9 mouse cellular contexts compared by ENCODE assay signal in genomic region chr2:107945837-107946451, GRCm38 (mm10).
DNase-seq lines count a peak whose midpoint lies in the region; TF ChIP-seq lines count a peak whose summit lies in the region.
"Had no signal": no experiment of that assay in that cellular context is flagged by ENCODE, and none has a peak within 500 bp of the region (broad histone marks: within the 10 kb centered on the region; RNA-seq: fewer than 3 reads in every experiment).

No protein-coding gene starts in this region.

- no peak overlapping the region for H3K27ac ChIP-seq in embryonic facial prominence, embryonic 10.5 days (replicated peaks)
- no peak overlapping the region for H3K27ac ChIP-seq in thymus, adult 2 months (ENCODE audit: control insufficient read depth, insufficient read depth, low read length)
- H3K27ac ChIP-seq: liver, embryonic 13.5 days had no signal

- no peaks in the 10 kb centered on the region for H3K9me3 ChIP-seq in embryonic facial prominence, embryonic 10.5 days
- H3K9me3 ChIP-seq: liver, embryonic 13.5 days had no signal

- peak; percentile 18 to 25 for DNase-seq in heart, postnatal 10 days
- DNase-seq in heart, adult 8-10 months (ENCODE audit: low spot score) = no peak
- peak; percentile 45 for DNase-seq in testis, postnatal 10 days (ENCODE audit: low spot score)
- no peak for DNase-seq in testis, postnatal 14 days (ENCODE audit: low spot score)
- DNase-seq in embryonic facial prominence, embryonic 10.5 days (ENCODE audit: low spot score) = peak; percentile 39
- peak; percentile 49 for DNase-seq in mesoderm, embryonic 11.5 days (ENCODE audit: low read depth, low spot score)
- no peak for DNase-seq in thymus, adult 2 months
- DNase-seq in gastrocnemius, postnatal 36 days = no peak
- DNase-seq: liver, embryonic 13.5 days had no signal

- TF ChIP-seq CTCF in thymus, adult 2 months (IDR thresholded peaks at IDR 0.05; ENCODE audit: borderline replicate concordance, control insufficient read depth, extremely low read depth, insufficient read depth, low read length, poor library complexity) = no peak

- H3K4me3 ChIP-seq in embryonic facial prominence, embryonic 10.5 days = no peak overlapping the region
- H3K4me3 ChIP-seq in thymus, adult 2 months (ENCODE audit: control insufficient read depth, insufficient read depth, low read length) = no peak overlapping the region
- H3K4me3 ChIP-seq: liver, embryonic 13.5 days had no signal

- intact Hi-C loops in heart, postnatal 10 days (cut with DNase I) = no loop called here
- intact Hi-C loops in gastrocnemius, postnatal 36 days (cut with DNase I) = no loop called here

- H3K4me1 ChIP-seq in embryonic facial prominence, embryonic 10.5 days = no peaks in the 10 kb centered on the region
- H3K4me1 ChIP-seq in thymus, adult 2 months (replicated peaks; ENCODE audit: control insufficient read depth, insufficient read depth, low read length) = no peaks in the 10 kb centered on the region
- H3K4me1 ChIP-seq: liver, embryonic 13.5 days had no signal

- TF ChIP-seq POLR2A in thymus, adult 2 months (IDR thresholded peaks at IDR 0.05; ENCODE audit: control insufficient read depth, extremely low read depth, insufficient read depth, low read length, poor library complexity) = no peak

- WGBS in embryonic facial prominence, embryonic 10.5 days = 12% methylated on average over 3 of the region's 3 CpGs
- WGBS in thymus, adult 2 months = 43% methylated on average over 3 of the region's 3 CpGs

- H3K27me3 ChIP-seq in embryonic facial prominence, embryonic 10.5 days (replicated peaks; ENCODE audit: low read depth, poor library complexity, severe bottlenecking) = no peaks in the 10 kb centered on the region
- no peaks in the 10 kb centered on the region for H3K27me3 ChIP-seq in thymus, adult 2 months (ENCODE audit: control insufficient read depth, insufficient read depth, low read length)
- H3K27me3 ChIP-seq: liver, embryonic 13.5 days had no signal

- no peaks in the 10 kb centered on the region for H3K36me3 ChIP-seq in embryonic facial prominence, embryonic 10.5 days (replicated peaks)
- H3K36me3 ChIP-seq in thymus, adult 2 months (ENCODE audit: control insufficient read depth, insufficient read depth, low read length) = no peaks in the 10 kb centered on the region
- H3K36me3 ChIP-seq: liver, embryonic 13.5 days had no signal

Comparison
In these comparisons a context has a peak if more than half of its experiments do, and no peak if none do; other contexts are left out.
1. DNase-seq: peak in heart, postnatal 10 days (2 of 2), testis, postnatal 10 days (single experiment), embryonic facial prominence, embryonic 10.5 days (single experiment) and mesoderm, embryonic 11.5 days (single experiment); none in heart, adult 8-10 months (single experiment), testis, postnatal 14 days (single experiment), thymus, adult 2 months (single experiment) and gastrocnemius, postnatal 36 days (0 of 2).